Mouse (Mus musculus) brain, adult 10 weeks (tissue): ENCODE results near the gene Tlx3. TPM values are rescaled to one million over a fixed set of nuclear protein-coding genes. Genes with fewer than 3 reads are reported as not detected.

Experiments
- polyA plus RNA-seq: library from polyadenylated mRNA; stranded (reverse); fragments of 350-450 nt; fragmentation: Illumina TruSeq; extraction: RNeasy Lipid Tissue Mini Kit (QIAGEN cat#74804); gene quantifications from one replicate; pipeline ENCODE4 v1.2.3, GENCODE M21; 2015; ENCODE audit warnings: low read depth, low replicate concordance

Gene Tlx3
- not detected for polyA plus RNA-seq

GRCm38 (mm10) chr11:33203383-33204328 lies at the start of gene Tlx3:
Gene Tlx3, minus strand, starts transcription at chr11:33203589.

GRCm38 (mm10) chr11:33162998-33163506 lies 40.3 kb downstream of the Tlx3 start, which contains the start of gene Npm1:
Gene Npm1, minus strand, starts transcription at chr11:33163206.

Other genes starting within 250 kb of the Tlx3 start
- 4.3 TPM for gene Fgf18, start 56.2 kb downstream of the Tlx3 start, polyA plus RNA-seq
- gene Npm1, start 40.4 kb downstream of the Tlx3 start, polyA plus RNA-seq, result 308 TPM
- gene Gm12117, start 73.1 kb upstream of the Tlx3 start, polyA plus RNA-seq, result not detected